Mouse (Mus musculus): ENCODE results near the gene Blcap.

Gene Blcap

DNA sequence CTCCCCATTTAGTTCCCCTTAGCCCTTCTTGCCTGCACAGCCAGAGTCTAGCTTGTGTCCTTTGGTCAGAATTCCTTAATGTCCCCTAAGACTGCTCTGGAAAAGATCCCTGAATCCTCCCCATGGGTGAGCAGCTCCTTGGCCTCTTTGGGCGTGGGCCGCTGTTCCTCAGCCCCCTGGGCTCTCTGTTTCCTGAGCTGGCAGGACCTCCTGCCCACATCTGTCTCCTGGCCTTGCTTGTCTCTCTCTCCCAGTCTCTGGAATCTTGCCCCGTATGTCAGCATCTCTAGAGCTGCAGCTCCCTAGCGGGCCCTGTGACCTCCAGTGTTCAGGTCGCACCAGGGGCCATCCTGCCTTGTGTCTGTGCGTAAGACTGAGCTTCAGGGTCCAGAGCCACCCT lies 51.6 kb downstream of the Blcap start:
- no peak for DNase-seq (ENCODE audit: low read depth, low spot score)

- DNase-seq (ENCODE audit: low read depth, low spot score) = no peak
Observed at GRCm38 (mm10) chr2:157518451-157518850, 52.6 kb downstream of the Blcap start.

DNA sequence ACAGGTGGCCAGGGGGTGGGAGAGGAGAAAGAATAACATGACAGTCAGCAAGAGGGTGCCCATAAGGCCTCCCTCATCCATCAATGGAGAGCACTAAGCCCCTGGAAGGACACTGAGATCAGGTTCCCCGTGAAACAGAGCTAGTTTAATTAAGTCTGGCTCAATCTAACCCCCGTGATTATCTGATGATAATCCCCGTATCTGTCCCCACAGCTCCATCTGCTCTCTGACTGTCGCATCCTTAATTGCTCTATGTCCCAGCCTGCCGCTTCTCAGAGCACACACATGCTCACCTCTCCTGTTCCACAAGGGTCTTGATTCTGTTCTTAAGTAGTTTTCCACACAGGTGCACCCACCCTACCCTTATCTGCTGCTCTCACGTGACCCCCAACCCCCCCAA lies 53.5 kb downstream of the Blcap start:
- DNase-seq (ENCODE audit: low read depth, low spot score) = no peak

DNA sequence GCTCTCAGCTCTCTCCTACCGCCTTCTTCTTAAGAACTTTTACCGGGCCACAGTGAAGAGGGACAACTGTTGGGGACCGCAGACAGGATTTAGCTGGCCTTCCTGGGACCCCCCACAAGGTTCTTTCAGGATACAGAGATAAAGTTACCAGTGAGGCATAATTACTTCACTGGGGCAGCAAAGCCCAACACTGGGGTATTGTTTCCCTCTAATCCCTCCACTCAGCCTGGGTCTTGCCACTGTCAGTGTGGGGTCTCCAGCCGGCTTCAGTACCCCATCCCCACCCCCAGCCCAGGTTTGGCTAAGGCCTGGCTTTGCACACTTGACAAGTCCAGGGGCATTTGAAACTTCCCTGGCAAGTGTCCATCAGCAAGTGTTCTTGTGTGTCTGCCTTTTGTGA lies 56.7 kb downstream of the Blcap start:
- no peak for DNase-seq (ENCODE audit: low read depth, low spot score)

GRCm38 (mm10) chr2:157513737-157514208 lies 57.3 kb downstream of the Blcap start:
- no peak for DNase-seq (ENCODE audit: low read depth, low spot score)

GRCm38 (mm10) chr2:157512859-157513258 lies 58.2 kb downstream of the Blcap start:
- DNase-seq (ENCODE audit: low read depth, low spot score) = peak; percentile 79

- DNase-seq (ENCODE audit: low read depth, low spot score) = no peak
Observed at GRCm38 (mm10) chr2:157510031-157510430, 61.0 kb downstream of the Blcap start.

DNA sequence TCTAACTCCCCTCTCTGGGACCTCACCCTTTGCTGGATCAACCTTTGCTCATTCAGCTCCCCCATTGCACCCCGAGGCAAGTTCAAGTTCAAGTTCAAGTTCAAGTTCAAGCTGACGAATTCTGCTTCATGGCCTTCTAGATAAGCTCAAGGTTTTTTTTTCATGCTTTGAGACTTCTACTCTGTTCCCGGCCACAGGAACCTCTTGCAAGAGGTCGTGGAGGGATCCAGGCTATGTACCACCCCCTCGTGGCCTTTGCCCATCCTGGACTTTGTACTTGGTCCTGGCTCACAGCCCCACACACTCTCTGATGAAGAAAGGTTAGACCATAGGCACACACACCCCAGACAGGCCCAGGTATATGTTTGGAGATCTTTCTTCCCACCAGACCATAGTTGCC lies 61.9 kb downstream of the Blcap start:
- no peak for DNase-seq (ENCODE audit: low read depth, low spot score)

DNA sequence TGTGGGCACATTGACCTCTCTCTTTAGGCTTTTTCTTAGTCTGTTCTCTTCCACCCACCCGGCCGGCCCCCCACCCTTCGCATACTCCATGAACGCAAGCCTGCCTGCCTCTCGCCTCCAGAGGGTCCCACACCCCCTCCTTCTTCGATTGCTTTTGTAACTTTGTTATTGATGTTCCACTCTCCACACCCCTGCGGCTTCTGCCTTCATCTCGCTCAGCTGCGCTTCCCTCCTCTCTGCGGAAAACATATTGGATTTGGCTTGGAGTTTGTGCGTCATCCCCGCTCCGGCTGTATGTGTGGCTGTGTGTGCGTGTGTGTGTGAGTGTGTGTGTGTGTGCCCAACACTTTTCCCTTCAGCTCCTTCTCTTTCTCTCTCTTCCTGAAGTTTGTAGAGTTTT lies 64.3 kb downstream of the Blcap start:
- DNase-seq (ENCODE audit: low read depth, low spot score) = peak; percentile 85
